Mouse (Mus musculus) limb, embryonic 12.5 days (tissue): Measurements from ENCODE around the gene Slx4ip. TPM values are rescaled to one million over a fixed set of nuclear protein-coding genes. Genes with fewer than 3 reads are reported as not detected.
"Not testable (repeated sequence)": the region's sequence is repeated elsewhere in the genome, so short reads cannot be mapped to it uniquely, and the experiment has no call there.

Source experiments
- ATAC-seq: fragments of 200-750 bp; cut with Nextera tagmentation; 2 replicates; pipeline ENCODE4 v1.8.0; 2017; ENCODE audit warnings: low read depth, moderate TSS enrichment; ENCODE audit not compliant: insufficient number of reproducible peaks, insufficient read depth, low FRiP score, low TSS enrichment
- H3K27ac ChIP-seq: fragments of 300-500 bp; sonication (generic); 2 replicates; pipeline ENCODE4 v1.5.1; 2016; ENCODE audit warnings: mild to moderate bottlenecking, moderate library complexity
- H3K27me3 ChIP-seq: fragments of 300-500 bp; sonication (generic); 2 replicates; pipeline ENCODE4 v1.6.1; 2016; ENCODE audit warnings: mild to moderate bottlenecking, moderate library complexity
- H3K36me3 ChIP-seq: fragments of 300-500 bp; sonication (generic); 2 replicates; pipeline ENCODE4 v1.6.1; 2016; ENCODE audit warnings: mild to moderate bottlenecking, moderate library complexity
- H3K4me1 ChIP-seq: fragments of 300-500 bp; sonication (generic); replicated peaks from 2 replicates; pipeline ENCODE4 v1.6.1; 2016
- H3K4me2 ChIP-seq: fragments of 300-500 bp; sonication (generic); 2 replicates; pipeline ENCODE4 v1.6.1; 2016; ENCODE audit warnings: mild to moderate bottlenecking, moderate library complexity
- H3K4me3 ChIP-seq: fragments of 300-500 bp; sonication (generic); replicated peaks from 2 replicates; pipeline ENCODE4 v1.5.1; 2016; ENCODE audit warnings: mild to moderate bottlenecking
- H3K9ac ChIP-seq: fragments of 300-500 bp; sonication (generic); replicated peaks from 2 replicates; pipeline ENCODE4 v1.6.1; 2016; ENCODE audit warnings: mild to moderate bottlenecking, moderate library complexity
- H3K9me3 ChIP-seq: fragments of 300-500 bp; sonication (generic); 2 replicates; pipeline ENCODE4 v1.6.1; 2016; ENCODE audit warnings: mild to moderate bottlenecking, moderate library complexity
- WGBS: fragments of 180-500 bp; shearing (Covaris S2); methylation state at CpG from one replicate; pipeline ENCODE4 v1.1.7; 2016; 5-methylcytosine and 5-hydroxymethylcytosine counted together
- polyA plus RNA-seq: library from polyadenylated mRNA; unstranded; fragments of >200 nt; fragmentation: Nextera tagmentation; extraction: Ambion mirVana; gene quantifications from 2 replicates; pipeline ENCODE4 v1.2.1, GENCODE M21; 2016

Slx4ip gene
- 8.8 and 9.0 TPM in 2 replicates for polyA plus RNA-seq

DNA sequence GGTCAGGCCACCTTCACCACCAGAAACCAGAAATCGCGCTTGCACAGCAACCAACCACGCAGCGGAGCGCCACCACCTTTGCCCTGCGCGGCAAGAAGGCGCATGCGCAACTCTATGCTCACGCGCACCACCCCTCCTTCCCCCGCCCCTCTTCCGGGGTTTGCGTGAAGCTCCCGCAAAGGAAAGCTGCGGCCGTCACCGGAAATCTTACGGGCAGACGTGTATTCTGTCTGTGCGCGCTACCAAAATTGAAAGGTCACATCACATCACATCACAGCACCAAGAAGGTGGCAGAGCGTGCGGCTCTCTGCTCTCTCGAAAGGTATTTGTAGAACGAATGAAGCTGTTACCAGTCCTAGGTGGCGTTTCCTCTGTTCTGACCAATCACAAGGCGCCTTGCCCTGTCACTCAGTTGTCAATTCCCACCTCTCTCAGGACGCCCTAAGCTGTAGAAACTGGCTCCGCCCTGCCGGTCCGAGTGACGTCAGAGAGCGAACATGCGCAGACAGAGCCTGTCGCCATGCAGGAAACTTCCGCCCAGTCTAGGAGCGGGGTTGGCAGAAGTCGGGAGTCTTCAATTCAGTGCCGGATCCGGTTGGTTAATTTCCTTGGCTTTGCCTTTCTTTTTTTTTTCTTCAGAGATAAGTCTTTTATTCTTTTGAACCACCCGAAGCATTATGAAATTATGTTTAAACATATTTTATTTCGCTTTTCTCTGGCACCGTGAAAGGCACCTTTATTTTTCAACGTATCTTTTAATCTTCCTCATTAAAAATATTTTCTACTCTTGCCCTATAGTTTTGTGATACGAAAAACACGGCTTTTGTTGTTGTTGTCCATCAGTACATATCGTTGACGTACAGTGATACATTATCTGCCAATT lies at the start of gene Slx4ip, which contains the start of the genes AL731706.1 and Mkks:
Gene Slx4ip (plus strand): TSS at position 151 of the 883 bp plus-strand sequence.
Gene AL731706.1 (minus strand): TSS at position 322 of the 883 bp plus-strand sequence.
Gene Mkks (minus strand): TSS at position 322 of the 883 bp plus-strand sequence.
- WGBS, result under 1% methylated on average over 49 of the region's 49 CpGs
- peak within 1 kb of the TSS; percentile 53 for H3K4me2 ChIP-seq
- peak; percentile 99 for ATAC-seq
- peak within 1 kb of the TSS; percentile 70 for H3K9ac ChIP-seq
- no peaks in the 10 kb centered on the region for H3K36me3 ChIP-seq
- peak within 1 kb of the TSS; percentile 93 for H3K27ac ChIP-seq
- peak within 1 kb of the TSS; percentile 72 for H3K4me3 ChIP-seq
- H3K4me1 ChIP-seq, result 0 out of 2 replicates have a peak, but pooled peaks cover 5% of the 10 kb centered on the region
- no peaks in the 10 kb centered on the region for H3K27me3 ChIP-seq
- H3K9me3 ChIP-seq, result no peaks in the 10 kb centered on the region

- ATAC-seq, result no peak
- H3K4me3 ChIP-seq, result no peak overlapping the region
- H3K36me3 ChIP-seq, result no peaks in the 10 kb centered on the region
- H3K27me3 ChIP-seq, result no peaks in the 10 kb centered on the region
- no peak overlapping the region for H3K4me2 ChIP-seq
- no peak overlapping the region for H3K27ac ChIP-seq
- no peak overlapping the region for H3K9ac ChIP-seq
- WGBS, result 61% methylated on average over 3 of the region's 3 CpGs
- H3K9me3 ChIP-seq, result no peaks in the 10 kb centered on the region
- H3K4me1 ChIP-seq, result peaks cover 10% of the 10 kb centered on the region
Observed at GRCm38 (mm10) chr2:136850366-136850765, 40.7 kb upstream of the Slx4ip start.

GRCm38 (mm10) chr2:136854543-136855388 lies 36.3 kb upstream of the Slx4ip start:
- H3K36me3 ChIP-seq, result no peaks in the 10 kb centered on the region
- no peak overlapping the region for H3K9ac ChIP-seq
- H3K4me3 ChIP-seq, result no peak overlapping the region
- peaks cover 12% of the 10 kb centered on the region for H3K4me1 ChIP-seq
- H3K4me2 ChIP-seq, result no peak overlapping the region
- no peak overlapping the region for H3K27ac ChIP-seq
- H3K27me3 ChIP-seq, result no peaks in the 10 kb centered on the region
- no peak; the same call in 1 of the 2 replicates for ATAC-seq
- WGBS, result 53% methylated on average over 5 of the region's 5 CpGs
- no peaks in the 10 kb centered on the region for H3K9me3 ChIP-seq

DNA sequence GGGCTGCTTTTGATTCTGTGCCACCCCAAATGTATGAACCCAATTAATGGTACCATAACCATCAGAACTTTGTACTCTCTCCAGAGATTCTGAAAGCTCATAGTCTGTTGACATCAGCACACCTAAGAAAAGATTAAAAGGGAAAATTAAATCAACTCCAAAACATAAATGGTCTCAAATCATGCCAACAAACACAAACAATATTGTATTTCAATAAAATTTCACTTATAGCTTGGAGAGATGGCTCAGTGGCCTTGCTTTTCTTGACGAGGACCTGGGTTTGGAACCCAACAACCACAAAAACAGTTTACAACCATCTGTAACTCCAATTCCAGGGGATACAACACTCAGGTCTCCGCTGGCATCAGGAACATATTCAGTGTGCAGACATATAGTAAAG lies 5.4 kb upstream of the Slx4ip start, which contains the start of gene AL731706.2:
Gene AL731706.2 (minus strand): TSS at position 101 of the 400 bp plus-strand sequence.
- H3K9me3 ChIP-seq, result no peaks in the 10 kb centered on the region
- no peak within 1 kb of the TSS for H3K9ac ChIP-seq
- H3K27me3 ChIP-seq, result no peaks in the 10 kb centered on the region
- no peak within 1 kb of the TSS for H3K4me3 ChIP-seq
- H3K27ac ChIP-seq, result no peak within 1 kb of the TSS
- no peaks in the 10 kb centered on the region for H3K4me1 ChIP-seq
- 89% methylated on average over 2 of the region's 2 CpGs for WGBS
- no peak for ATAC-seq
- peaks cover 34% of the 10 kb centered on the region for H3K36me3 ChIP-seq
- no peak within 1 kb of the TSS for H3K4me2 ChIP-seq

GRCm38 (mm10) chr2:136886846-136887245 lies 4.2 kb upstream of the Slx4ip start:
- Histone ChIP-seq H3K27ac (no peak overlapping the region), H3K9me3 (no peaks in the 10 kb centered on the region), H3K36me3 (peaks cover 21% of the 10 kb centered on the region), H3K9ac (no peak overlapping the region), H3K4me2 (no peak overlapping the region), H3K4me1 (no peaks in the 10 kb centered on the region), H3K27me3 (no peaks in the 10 kb centered on the region), H3K4me3 (no peak overlapping the region)
- ATAC-seq, result no peak
- WGBS, result 71% methylated on average over 4 of the region's 4 CpGs

GRCm38 (mm10) chr2:136890716-136891067 lies 326 bp upstream of the Slx4ip start:
- Histone ChIP-seq H3K27ac (peak overlapping the region; percentile 93), H3K4me3 (peak overlapping the region; percentile 72), H3K9ac (peak overlapping the region; percentile 70), H3K4me2 (peak overlapping the region; percentile 53)
- H3K4me1 ChIP-seq, H3K36me3 ChIP-seq, H3K27me3 ChIP-seq, ATAC-seq, H3K9me3 ChIP-seq: not testable (repeated sequence)
- 6% methylated on average over 15 of the region's 15 CpGs for WGBS

GRCm38 (mm10) chr2:136891951-136892371 lies 943 bp downstream of the Slx4ip start:
- Histone ChIP-seq H3K9ac (peak overlapping the region; percentile 65), H3K36me3 (no peaks in the 10 kb centered on the region), H3K9me3 (no peaks in the 10 kb centered on the region), H3K27ac (peak overlapping the region; percentile 93), H3K27me3 (no peaks in the 10 kb centered on the region), H3K4me1 (0 out of 2 replicates have a peak, but pooled peaks cover 5% of the 10 kb centered on the region), H3K4me3 (peak overlapping the region; percentile 72), H3K4me2 (peak overlapping the region; percentile 53)
- WGBS, result under 1% methylated on average over 23 of the region's 23 CpGs
- ATAC-seq, result peak; percentile 77

DNA sequence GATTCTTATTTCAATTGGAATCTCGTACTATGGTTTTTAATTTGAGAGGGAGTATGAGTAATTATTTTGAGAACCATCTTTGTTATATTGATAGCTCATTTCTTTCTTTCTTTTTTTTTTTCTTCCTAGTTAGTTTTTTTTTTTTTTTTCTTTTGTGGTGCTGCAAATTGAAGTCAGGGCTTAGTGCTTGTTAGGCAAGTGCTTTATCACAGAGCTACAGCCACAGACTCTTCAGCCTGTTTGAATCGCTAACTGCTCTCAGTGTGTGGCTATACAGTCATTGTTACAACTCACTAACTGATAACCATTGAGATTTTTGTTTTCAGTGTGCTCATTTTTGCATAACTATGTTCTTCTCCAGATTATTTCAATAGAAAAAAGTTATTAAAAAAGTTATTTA lies 3.5 kb downstream of the Slx4ip start:
- no peaks in the 10 kb centered on the region for H3K27me3 ChIP-seq
- 87% methylated on average over 2 of the region's 2 CpGs for WGBS
- no peak overlapping the region for H3K27ac ChIP-seq
- no peak overlapping the region for H3K4me3 ChIP-seq
- no peaks in the 10 kb centered on the region for H3K36me3 ChIP-seq
- H3K4me1 ChIP-seq, result 0 out of 2 replicates have a peak, but pooled peaks cover 5% of the 10 kb centered on the region
- no peak for ATAC-seq
- no peaks in the 10 kb centered on the region for H3K9me3 ChIP-seq
- H3K9ac ChIP-seq, result no peak overlapping the region
- H3K4me2 ChIP-seq, result no peak overlapping the region

GRCm38 (mm10) chr2:136896131-136896530 lies 5.1 kb downstream of the Slx4ip start:
- Histone ChIP-seq H3K9ac (no peak overlapping the region), H3K27me3 (no peaks in the 10 kb centered on the region), H3K9me3 (no peaks in the 10 kb centered on the region), H3K4me1 (0 out of 2 replicates have a peak, but pooled peaks cover 5% of the 10 kb centered on the region), H3K4me3 (no peak overlapping the region), H3K4me2 (no peak overlapping the region), H3K36me3 (no peaks in the 10 kb centered on the region), H3K27ac (no peak overlapping the region)
- WGBS, result 85% methylated on average over 2 of the region's 2 CpGs
- ATAC-seq, result no peak

DNA sequence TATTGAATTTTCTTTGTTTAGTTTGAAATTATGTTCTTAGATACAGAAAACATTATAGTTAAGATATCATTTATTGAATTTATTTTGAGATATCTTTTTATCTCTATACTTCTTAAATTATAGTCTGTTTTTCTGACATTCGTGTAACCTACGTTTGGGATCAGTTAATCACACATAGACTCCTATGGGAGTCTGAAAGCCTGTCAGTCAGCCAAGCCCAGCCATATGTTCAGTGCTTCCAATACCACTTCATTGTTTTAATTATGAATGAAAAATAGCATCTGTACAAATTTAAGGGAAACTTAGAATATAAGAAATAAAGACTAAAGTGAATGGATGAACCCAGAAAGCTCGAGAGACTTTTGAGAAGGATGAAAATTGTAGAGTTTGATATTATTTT lies 17.6 kb downstream of the Slx4ip start:
- WGBS, result 86% methylated on average over 3 of the region's 3 CpGs
- Histone ChIP-seq H3K9ac (no peak overlapping the region), H3K4me3 (no peak overlapping the region), H3K9me3 (no peaks in the 10 kb centered on the region), H3K4me1 (0 out of 2 replicates have a peak, but pooled peaks cover 6% of the 10 kb centered on the region), H3K27ac (no peak overlapping the region), H3K4me2 (no peak overlapping the region), H3K36me3 (peaks cover 9% of the 10 kb centered on the region), H3K27me3 (no peaks in the 10 kb centered on the region)
- no peak for ATAC-seq

- Histone ChIP-seq H3K4me1 (0 out of 2 replicates have a peak, but pooled peaks cover 6% of the 10 kb centered on the region), H3K36me3 (peaks cover 9% of the 10 kb centered on the region), H3K9ac (no peak overlapping the region), H3K4me3 (no peak overlapping the region), H3K27me3 (no peaks in the 10 kb centered on the region), H3K27ac (no peak overlapping the region), H3K9me3 (no peaks in the 10 kb centered on the region), H3K4me2 (no peak overlapping the region)
- whole genome bisulfite sequencing, result 78% methylated on average over 2 of the region's 2 CpGs
- no peak for ATAC-seq
Observed at GRCm38 (mm10) chr2:136909298-136909697, 18.3 kb downstream of the Slx4ip start.
